Mouse (Mus musculus) ovary, postnatal 14 days (tissue): ENCODE data around the gene Rora.

Source experiments
- DNase-seq: peaks from one replicate; pipeline ENCODE4 v3.0.0; 2022; ENCODE audit warnings: low spot score

The Rora gene

DNA sequence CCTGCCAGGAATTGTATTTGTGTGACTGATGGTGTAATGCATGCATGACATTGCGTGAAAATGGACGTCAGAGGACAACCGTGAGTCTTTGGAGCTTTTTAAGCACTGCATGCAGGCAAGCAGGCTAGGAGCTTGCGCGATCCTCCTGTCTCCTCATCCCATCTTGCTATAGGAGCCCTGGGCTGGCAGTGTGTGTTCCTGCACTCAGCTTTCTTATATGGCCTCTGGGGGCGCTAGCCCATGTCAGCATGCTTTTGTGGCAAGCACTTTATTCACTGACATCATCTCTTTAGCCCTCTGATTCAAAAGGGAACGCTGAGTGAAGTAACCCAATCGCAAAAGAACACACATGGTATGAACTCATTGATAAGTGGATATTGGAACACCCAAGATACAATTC is 105.7 kb downstream of the Rora start:
- no peak for DNase-seq

DNA sequence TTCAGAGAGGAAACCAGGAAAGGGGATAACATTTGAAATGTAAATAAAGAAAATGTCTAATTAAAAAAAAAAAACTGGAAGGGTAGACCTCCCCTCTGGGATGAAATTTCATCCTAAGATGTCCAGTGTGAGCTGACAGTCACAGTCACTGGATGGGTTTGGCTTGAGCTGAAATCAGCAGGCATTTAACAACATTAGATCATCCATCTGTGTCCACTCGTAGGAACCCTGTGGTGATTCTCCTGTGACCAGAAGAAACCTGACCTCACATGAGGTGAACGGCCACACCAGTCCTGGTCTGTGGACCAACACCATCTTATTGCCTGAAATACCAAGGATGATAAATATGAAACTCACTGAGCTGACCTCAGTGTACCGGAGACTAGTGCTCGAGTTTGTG is 106.7 kb downstream of the Rora start:
- DNase-seq, result no peak

DNA sequence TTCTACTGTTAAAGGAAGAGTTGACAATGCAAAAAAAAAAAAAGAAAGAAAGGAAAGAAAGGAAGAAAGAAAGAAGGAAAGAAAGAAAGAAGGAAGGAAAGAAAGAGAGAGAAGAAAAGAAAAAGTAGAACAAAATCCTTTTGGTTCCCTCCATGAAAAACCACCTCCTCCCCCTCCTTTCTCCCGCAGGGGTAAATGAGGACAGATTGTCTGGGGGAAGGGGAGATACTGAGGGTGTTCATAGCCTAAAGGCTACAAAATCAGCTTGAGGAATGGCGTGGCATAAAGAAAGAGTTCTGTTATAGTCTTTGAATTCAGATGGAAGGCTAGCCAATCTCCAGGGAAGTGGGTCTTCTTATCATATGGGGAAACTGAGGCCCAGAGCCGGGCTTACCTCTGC is 107.3 kb downstream of the Rora start:
- no peak for DNase-seq

DNA sequence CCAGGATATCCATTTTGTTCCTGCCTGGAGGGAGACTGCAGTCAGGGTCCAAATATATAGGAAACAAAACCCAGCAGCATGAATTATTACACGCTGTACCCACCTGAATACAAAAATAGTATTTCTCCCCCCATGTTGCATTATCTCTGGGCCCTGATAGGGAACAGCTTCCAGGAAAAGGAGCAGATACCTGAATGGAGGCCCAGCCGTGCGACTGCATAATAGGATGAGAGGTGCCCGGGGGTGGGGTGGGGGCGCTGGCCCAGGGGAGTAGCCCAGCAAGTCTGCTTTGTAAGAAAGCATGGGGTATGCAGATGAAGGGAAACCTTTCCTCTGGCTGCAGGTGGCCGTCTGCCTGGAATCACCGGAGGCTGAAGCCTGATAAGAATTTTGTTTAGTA is 108.1 kb downstream of the Rora start:
- no peak for DNase-seq

GRCm38 (mm10) chr9:68765595-68765994 is 112.0 kb downstream of the Rora start:
- no peak for DNase-seq

- DNase-seq, result no peak
These were observed 116.1 kb downstream of the Rora start for GRCm38 (mm10) chr9:68769638-68770037.

DNA sequence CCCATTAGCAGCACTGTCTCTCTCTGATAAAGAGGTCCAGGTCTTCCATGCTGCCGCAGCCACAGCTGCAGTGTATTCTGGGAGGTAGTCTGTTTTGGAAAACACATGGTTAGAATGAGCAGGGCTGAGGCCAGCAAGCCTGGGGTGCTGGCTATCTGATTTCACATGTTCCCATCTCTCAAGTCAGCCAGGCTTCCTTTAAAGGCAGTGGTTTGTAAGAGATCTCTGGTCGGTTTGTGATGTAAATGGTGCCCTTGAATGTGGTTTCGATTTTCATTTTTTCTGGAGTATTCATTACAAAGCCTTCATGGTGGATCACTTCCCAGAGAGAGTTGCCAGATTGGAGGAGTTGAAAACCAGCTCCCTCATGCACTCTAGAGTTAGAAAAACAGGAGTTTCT is 117.8 kb downstream of the Rora start:
- DNase-seq, result no peak

DNA sequence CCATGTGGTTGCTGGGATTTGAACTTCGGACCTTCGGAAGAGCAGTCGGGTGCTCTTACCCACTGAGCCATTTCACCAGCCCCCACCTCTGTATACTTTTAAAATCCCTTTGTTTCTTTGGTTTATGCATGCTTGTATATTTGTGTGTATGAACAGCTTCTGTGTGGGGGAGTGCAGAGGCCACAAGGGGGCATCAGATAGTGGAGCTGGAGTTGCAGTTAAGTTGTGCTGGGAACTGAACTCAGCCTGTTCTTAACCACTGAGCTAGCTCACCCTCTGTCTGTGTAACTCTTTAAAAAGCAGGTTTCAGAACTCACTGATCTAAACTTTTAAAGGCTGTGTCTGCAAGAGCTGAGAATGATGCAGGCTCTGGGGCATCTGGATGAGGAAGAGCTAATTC is 120.2 kb downstream of the Rora start:
- DNase-seq, result no peak

DNA sequence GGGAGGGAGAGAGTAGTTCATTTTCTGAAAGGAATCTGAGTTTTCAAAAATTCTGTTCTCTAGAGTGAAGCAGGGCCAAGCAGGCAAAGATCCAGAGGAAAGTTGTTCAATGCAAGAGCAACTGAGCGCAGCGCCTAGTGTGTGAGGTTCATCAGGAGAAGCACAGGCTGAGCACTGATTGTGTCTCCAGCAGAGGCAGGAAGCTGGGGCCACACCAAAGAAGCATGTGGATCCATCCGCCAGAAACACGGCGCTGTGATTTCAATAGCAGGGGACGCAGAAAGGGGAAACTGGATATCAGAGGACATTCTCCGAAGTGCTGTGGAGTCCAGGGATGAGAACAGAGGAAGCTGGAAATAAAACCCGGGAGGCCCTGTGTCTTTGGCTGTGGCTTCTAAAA is 128.4 kb downstream of the Rora start:
- no peak for DNase-seq

DNA sequence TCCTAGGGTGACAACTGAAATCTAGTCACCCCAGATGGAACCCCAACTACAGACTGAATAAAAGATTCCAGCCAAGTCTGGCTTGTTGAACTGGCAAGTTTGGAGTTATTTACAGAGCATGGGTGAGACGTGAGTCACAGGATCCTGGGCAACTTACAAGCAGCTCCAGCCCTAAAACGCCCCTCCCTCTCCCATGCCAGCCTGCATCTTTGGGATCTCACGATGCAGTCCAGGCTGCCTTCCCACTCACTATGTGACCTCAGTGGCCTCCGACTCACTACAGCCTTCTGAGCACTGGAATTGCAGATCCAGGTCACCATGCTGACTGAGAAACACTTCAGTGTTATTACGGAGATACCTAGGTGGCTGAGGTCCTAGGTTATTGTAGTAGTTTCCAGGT is 129.0 kb downstream of the Rora start:
- DNase-seq, result no peak

DNA sequence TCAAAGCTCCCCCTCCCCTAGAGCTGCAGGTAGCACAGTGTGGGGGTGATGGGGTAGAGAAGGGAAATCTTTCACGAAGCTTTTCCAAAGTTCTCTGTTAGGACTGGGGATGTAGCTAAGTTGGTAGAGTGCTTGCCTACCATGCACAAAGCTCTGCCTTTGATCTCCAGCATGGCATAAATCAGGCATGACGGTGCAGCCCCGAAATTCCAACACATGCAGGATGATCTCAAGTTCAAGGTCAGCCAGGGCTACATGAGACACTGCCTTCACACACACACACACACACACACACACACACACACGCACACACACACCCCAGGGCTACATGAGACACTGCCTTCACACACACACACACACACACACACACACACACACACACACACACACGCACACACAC is 129.7 kb downstream of the Rora start:
- no peak for DNase-seq

DNA sequence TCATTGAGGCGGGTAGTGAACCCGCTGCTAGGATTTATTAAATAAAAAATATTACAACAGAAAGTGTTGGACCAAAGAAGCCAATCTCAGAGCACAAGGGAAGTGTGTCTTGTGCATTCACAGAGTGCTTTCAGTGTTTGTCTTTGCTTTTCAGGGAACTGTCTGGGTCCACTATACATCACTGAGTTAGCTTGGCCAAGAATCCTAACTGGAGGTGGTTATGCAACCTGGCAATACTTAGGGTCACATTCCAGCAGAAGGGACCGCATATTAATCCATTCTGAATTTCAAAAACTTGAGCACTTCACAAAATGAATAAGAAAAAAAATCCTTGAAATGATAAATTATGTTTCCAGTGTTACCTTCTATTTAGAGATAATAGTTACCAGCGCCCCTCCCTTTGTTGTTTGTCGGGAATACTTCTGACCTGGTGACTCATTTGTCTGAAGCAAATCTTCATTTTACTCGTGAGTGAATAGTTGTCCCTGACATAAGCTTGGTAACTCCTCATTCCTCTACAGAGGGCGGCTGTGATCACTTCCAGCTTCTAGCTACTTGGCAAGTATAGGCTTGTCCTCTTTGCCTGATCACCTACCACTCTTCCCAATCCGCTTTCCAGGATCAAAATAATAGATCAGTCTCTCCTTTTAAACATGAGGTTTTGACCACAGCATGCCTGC is 133.2 kb downstream of the Rora start:
- DNase-seq, result no peak

DNA sequence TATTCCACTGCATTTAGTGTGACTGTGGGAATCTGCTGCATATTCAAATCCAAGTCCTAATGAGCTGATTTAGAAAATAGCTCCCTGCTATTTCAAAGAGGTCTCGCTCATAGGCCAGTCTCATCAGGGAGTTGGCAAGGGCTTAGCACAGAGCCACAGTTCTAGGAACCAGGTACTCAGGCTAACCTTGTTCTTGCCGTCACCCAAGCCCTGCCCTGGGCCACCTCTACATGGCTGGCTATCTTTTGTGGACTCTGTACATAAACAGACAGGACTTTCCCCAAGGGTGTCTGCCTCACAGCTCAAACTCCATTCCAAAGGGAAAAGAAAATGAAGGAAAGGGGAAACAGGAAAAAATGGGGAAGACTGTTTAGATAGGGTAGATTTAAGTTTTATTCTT is 134.1 kb downstream of the Rora start:
- DNase-seq, result no peak

- no peak for DNase-seq
These were observed 137.3 kb downstream of the Rora start for GRCm38 (mm10) chr9:68790922-68791321.

DNA sequence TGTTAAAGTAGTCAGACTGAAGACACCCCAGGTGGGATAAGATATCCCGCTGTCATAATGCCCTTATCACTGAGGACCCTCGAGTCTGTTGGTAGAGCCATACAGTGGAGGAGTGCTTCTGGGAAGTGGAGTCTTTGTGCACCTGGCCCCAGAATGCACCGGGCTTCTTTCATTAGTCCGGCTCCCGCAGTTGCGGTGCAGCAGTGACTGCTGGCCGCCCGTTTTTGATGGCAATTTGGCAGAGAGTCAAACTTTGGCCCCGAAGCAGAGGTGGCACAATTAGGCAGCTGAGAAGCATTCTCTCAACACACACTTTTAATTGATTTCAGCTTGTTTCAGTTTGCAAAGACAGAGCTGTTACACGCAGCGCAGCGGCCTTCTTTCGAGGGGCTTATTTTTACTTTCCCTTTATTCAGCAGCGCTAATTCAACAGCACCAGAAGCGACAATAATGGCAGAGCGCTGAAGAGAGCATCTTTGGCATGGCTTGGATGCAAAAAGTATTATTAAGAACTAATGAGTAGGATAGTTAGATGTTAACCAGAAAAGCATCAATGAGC is 138.5 kb downstream of the Rora start:
- DNase-seq, result no peak

DNA sequence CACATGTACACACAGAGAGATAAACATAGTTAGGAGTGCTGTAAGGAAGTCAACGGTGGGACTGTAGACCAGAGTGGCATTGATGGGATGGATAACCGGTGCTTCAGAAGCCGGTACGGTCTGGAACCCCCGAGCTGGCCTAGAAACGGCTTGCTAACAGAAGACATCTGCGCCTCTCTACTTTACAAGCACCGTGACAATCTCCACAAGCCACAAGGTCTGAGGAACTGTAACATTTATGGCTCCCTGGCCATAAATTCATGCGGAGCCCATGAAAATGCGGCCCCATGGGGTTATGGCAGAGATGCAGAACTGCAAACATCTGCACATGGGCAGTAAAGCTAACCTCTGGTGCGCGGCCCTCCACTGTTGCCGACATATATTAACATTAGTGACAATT is 141.7 kb downstream of the Rora start:
- no peak for DNase-seq

GRCm38 (mm10) chr9:68798221-68798620 is 144.6 kb downstream of the Rora start:
- DNase-seq, result no peak

GRCm38 (mm10) chr9:68799065-68799464 is 145.5 kb downstream of the Rora start:
- DNase-seq, result no peak

GRCm38 (mm10) chr9:68804229-68804628 is 150.6 kb downstream of the Rora start:
- DNase-seq, result no peak

- DNase-seq, result no peak
These were observed 152.2 kb downstream of the Rora start for GRCm38 (mm10) chr9:68805776-68806175.

GRCm38 (mm10) chr9:68807735-68808134 is 154.1 kb downstream of the Rora start:
- DNase-seq, result no peak

- DNase-seq, result no peak
These were observed 155.9 kb downstream of the Rora start for GRCm38 (mm10) chr9:68809536-68809935.

DNA sequence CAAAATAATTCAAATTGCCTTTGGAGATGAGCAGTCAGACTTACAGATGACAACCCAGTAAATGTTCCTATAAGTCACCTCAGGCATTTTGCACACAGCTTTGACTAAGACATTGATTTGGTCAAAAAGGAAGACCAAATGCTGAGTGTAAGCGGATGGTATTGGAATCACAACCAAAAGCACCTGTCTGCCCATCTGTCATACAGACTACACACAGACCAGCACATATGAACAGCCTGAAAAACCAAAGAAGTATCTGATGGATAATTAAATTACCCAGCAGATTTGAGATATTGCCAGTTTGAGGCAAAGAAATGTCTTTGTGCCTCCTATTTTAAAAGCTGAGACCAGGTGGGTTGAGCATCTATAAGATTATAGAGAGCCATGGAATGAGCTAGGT is 161.1 kb downstream of the Rora start:
- no peak for DNase-seq

- DNase-seq, result no peak
These were observed 162.3 kb downstream of the Rora start for GRCm38 (mm10) chr9:68815877-68816276.
